Mouse (Mus musculus) MEL (cell line): Measurements from ENCODE around the gene Olfr18.

Source experiments
- E2F4 ChIP-seq: IDR thresholded peaks from 2 replicates; pipeline ENCODE4 v1.6.1; 2011; ENCODE audit warnings: low read depth, low read length, improper control_type of control experiment, borderline replicate concordance
- KAT2A ChIP-seq: conservative IDR thresholded peaks from 2 replicates; pipeline ENCODE4 v1.6.1; 2012; ENCODE audit warnings: low read depth, low read length, improper control_type of control experiment, inconsistent platforms
- MAX ChIP-seq: IDR thresholded peaks from 2 replicates; pipeline ENCODE4 v1.6.1; 2011; ENCODE audit warnings: low read length, improper control_type of control experiment
- NELFE ChIP-seq: IDR thresholded peaks from 2 replicates; pipeline ENCODE4 v1.6.1; 2011; ENCODE audit warnings: low read depth, low read length, improper control_type of control experiment

GRCm38 (mm10) chr9:20282051-20282450 lies 53.8 kb downstream of the Olfr18 start, which contains the start of gene Olfr39:
- TF ChIP-seq NELFE (no peak), MAX (no peak), KAT2A (no peak), E2F4 (no peak)
